Mouse (Mus musculus): ENCODE results near the gene Clec11a.
A peak's percentile ranks its signal among the peaks of the same experiment; 100 is the strongest.

DNA sequence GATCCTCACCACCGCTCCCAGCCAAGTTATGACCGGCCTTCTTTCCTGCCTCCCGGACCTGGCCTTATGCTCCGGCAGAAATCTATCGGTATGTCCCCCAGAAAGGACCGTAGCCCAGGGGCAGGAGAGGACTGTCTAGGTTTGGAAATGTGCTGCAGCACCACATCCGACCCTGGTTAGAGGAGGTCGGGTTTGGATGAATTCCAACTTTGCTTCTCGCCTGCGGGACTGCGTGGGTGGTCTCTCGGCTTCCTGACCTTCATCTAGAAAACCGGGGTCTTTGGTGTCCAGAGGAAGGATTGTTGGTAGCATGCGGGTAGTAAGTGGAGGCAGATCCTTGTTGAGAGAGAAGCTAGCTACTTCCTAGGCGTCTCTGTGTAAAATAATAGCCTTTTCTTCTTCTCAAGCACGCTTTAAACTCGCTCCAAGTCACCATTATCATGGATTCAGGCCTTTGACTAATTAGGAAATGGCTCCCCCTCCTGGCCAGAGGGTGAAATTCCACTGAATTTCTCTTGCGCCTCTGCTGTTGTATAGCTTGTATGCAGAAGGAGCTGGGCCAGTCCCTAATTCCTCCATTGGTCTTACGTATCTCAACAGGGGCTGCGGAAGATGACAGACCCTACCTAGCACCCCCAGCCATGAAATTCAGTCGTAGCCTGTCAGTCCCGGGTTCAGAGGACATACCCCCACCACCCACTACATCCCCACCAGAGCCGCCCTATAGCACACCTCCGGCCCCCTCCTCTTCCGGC, 44.4 kb upstream of the Clec11a start:
- TF ChIP-seq CTCF (IDR thresholded peaks at IDR 0.05; ENCODE audit: low read depth, low read length), result peak; percentile 60
- TF ChIP-seq POLR2A (IDR thresholded peaks at IDR 0.05; ENCODE audit: extremely low read depth, insufficient read depth, low read length), result no peak

Measured in liver, adult 2 months (tissue).